Mouse (Mus musculus): ENCODE measurements at regions not wholly inside any gene's neighbourhood (a gene's known extent, or its start where the extent isn't known, plus 50 kb on each side); places are given as distances from the start of the nearest gene placed in this dataset.

- DNase-seq (ENCODE audit: low read depth): no peak
Measured at GRCm38 (mm10) chr1:76491187-76491586, 945.1 kb downstream of the Slc4a3 start.

DNA sequence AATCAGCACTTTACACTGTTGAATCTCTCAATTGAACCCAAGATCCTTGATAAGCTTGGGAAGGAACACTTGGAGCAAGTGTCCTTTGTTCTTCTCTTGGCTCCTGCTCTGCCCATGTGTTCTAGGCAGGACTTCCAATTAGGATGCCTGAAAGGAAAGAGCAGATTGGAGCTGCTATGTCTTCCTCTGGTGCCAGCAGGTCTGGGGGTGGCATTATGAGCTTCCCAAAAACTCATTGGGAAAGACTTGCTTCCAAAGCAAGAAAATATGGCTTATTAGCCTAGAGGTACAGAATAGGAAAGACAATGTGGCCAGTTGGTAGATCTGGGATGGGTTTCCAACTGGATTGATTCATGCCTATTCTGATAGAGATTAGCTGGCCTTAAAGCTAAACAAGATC is 959.1 kb downstream of the Slc4a3 start:
- no peak for DNase-seq (ENCODE audit: low read depth)

DNA sequence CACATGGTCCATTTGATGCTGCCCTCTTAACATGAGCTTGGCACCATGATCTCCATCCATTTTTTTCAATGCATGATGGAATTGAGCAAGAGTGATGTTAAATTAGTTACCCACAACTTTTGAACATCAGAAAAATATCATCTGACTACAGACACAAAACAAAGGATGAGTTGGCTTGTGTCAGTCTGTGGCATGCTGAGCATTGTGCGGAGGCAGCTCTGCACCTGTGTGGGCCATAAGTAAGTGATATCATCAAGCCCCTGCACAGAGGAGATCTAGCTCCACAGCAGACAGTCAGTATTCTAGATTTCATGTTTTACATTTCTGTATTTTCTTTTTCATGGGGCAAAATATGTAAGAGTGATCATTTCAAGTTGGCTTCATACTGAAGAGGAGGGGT is 962.8 kb downstream of the Slc4a3 start:
- DNase-seq (ENCODE audit: low read depth): no peak

DNA sequence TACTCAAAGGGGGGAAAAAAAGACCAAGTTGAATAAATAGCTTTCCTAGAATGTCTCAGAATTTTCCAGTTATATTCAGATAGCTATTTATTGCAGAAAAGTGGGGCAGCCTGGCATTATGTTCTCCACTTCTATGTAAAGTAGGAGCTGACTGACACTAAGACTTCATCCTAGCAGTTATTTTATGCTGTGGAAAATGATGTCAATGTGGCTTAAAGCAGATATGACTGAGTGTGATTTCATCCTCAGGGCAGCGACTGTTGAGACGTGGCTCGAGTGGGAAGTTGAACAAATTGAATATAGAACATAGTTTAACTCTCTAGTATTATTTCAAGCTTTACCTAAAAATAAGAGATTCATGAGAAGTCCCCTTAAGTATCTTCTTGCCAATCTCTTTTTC is 963.4 kb downstream of the Slc4a3 start:
- DNase-seq (ENCODE audit: low read depth): no peak

DNA sequence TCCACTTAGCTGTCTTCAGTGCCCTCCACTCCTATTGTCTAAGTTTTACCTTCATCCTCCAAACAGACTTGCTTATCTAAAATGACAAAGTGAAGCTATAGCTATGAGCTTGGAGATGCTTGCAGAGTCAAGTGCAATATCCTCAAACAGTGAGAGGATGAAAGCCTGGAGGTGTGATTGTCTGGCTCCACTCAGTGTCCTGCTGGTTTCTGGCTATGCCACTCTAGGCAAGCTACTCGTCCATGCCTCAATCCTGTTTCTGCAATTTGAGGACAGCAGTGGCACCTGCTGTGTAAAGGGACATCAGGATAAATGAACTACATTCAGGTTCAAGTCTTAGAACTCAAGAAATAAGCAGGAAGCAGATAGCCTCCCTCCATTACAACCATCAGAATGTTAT is 966.1 kb downstream of the Slc4a3 start:
- DNase-seq (ENCODE audit: low read depth): no peak

GRCm38 (mm10) chr1:76513490-76513889 is 967.4 kb downstream of the Slc4a3 start:
- DNase-seq (ENCODE audit: low read depth): no peak

GRCm38 (mm10) chr1:76529531-76529930 is 983.5 kb downstream of the Slc4a3 start:
- no peak for DNase-seq (ENCODE audit: low read depth)

GRCm38 (mm10) chr1:76530342-76530741 is 984.3 kb downstream of the Slc4a3 start:
- no peak for DNase-seq (ENCODE audit: low read depth)

DNA sequence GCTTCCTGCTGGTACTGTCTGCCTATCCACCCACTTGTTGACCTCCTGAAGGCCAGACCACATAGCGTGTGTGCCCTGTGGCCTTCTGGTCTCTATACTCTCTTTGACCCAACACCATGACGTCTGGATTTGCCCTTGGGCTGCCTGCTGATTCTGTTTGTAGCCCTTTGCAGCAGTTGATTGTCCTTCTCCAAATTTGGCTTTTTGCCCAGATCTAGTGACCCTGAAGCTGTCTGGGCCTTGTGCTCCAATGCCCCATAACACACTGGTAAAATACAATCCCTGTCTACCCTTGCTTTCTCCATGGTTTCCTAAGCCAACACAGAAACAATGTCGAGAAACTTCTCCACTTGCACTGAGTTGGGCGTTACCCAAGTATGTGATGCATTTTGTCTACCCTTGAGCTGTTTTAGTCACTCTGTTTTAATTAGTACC is 979.3 kb downstream of the Epha4 start:
- DNase-seq (ENCODE audit: low read depth): no peak

DNA sequence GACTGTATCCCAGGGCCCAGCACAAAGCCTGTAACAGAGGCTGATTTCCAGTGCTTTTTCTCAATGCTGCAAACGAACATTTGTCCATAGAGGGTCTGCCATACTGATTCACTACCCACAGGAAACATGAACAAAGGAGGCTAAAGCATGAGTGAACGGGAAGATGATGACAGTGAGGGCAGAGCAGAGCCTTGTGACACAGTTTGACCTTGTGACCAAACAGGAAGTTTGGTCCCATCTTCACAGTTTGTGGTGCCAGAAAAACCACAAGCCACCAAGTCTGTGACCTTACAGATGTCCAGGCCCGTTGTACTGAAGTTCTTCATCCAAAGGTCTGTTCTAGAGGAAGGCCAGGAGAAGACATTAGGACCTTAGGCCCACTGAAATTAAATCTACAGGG is 974.4 kb downstream of the Epha4 start:
- DNase-seq (ENCODE audit: low read depth): no peak

DNA sequence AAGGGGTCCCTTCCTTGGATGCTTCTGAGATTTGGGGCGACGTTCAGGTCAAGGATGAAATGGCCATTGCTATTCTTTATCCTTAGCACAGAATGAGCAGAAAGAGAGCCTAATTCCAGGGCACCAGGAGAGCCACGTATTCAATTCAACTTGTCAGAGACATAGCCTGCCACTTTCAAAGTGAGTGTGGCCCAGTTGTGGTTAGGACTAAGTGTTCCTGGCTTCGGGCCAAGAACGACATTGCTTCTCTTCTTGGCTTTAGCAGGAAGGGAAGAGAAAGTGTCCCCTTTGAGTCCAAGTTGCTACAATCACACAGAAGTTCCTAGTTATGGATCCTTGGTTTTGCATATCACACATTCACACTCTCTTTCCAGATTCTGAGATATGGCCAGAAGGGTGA is 964.0 kb downstream of the Epha4 start:
- no peak for DNase-seq (ENCODE audit: low read depth)

DNA sequence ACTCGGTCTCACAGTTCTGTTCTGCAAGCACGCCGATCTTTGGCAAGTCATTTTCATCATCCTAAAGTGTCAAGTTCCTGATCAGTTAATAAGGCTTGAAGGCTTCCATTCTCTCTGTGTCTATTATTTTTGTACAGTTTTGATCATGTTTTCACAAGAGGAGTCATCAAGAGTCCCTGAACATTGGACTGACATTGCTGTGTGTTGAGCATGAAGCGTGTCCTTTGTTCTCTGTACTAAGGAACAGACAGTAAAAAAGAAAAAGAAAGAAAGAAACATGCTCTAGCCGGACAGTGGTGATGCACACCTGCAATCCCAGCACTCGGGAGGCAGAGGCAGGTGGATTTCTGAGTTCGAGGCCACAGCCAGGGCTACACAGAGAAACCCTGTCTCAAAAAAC is 955.4 kb downstream of the Epha4 start:
- no peak for DNase-seq (ENCODE audit: low read depth)

DNA sequence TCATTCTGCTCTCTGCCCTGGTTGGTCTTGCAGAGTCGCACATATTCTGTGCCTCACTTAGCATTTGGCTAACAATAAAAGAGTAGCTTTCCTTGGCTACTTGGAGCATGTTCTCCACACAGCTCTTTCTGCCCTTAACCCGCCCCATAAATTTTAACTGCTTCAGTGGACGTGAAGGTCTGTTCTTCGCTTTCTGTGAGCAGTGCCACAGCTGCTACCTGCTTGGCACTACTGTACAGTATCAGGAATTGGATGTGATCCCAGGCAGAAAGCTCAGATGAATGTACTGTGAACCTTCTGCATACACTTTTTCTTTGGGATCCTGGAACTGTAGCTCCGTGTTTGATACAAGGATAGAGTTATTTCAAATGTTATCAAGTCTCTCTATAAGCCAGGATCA is 939.4 kb downstream of the Epha4 start:
- DNase-seq (ENCODE audit: low read depth): no peak

DNA sequence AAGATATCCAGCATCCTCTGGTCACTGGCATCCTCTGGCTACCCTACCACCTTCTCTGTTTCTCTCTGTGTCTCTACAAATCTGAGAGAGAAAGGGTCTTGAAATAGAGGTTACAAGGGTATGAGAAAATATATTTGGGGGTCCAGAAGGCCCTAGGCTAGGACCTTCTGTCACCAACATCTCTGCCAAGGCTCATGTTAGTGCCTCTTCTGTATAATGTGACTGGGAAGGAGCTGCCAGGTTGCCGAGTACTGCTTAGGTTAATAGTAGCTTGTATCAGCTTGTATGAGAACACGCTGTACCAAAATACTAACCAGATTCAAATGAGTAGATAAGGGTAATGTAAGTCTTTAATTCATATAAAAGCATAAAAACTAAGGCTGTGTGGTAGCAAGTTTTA is 929.0 kb downstream of the Epha4 start:
- DNase-seq (ENCODE audit: low read depth): no peak

DNA sequence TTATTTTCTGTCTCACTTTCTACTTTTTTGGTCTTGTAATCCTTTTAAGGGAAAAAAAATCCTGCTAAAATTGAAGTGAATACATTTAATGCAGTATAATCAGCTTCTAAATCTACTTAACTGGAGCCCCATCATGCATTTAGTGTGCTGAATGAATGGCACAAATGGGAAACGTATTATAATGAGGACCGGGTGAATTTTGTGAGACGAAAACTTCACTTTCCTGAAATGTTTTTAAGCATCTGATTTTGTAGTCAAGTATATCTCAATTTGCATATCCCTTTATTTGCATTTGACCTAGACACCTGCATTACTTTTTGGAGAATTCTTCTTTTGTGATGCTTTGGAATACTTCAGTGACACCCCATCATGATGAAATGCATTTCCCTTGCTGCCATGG is 889.1 kb downstream of the Epha4 start:
- DNase-seq (ENCODE audit: low read depth): no peak

DNA sequence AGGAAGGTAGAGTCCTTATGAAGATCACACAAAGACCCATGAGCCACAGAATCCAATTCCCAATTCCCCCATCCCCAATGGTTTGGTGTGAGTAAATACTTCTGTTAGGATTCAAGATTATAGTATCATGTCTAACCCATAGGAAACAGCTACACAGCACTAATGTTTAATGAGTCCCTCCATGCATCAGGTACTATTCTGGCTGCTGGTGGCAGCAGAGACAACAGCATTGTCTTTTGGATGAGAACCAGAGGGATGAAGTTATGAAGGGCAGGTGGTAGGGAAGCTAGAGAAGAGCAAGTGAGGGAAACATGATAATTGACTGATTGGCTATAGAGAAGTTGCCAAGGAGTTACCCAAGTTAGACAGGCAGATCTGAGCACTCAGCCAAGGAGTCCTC is 885.0 kb downstream of the Epha4 start:
- no peak for DNase-seq (ENCODE audit: low read depth)

DNA sequence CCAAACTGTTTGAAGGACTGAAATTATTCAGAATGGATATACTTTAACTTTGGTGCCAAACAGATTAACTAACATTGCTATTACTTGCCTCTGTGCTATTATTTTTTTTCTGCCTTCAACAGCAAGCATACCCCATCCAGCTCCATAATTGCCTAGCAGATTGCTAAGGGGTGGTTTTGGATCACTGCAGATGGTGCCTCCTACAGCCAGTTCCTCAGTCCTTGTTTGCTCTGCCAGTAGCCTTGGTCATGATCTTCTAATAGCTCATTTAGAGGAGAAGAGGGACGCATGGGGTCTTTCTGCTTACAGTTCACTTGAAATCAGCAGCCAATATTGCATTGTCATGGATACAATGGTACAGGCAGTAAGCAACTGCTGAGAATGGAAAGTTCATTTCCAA is 880.8 kb downstream of the Epha4 start:
- no peak for DNase-seq (ENCODE audit: low read depth)

- no peak for DNase-seq (ENCODE audit: low read depth)
Measured at GRCm38 (mm10) chr1:76637268-76638009, 877.4 kb downstream of the Epha4 start.

DNA sequence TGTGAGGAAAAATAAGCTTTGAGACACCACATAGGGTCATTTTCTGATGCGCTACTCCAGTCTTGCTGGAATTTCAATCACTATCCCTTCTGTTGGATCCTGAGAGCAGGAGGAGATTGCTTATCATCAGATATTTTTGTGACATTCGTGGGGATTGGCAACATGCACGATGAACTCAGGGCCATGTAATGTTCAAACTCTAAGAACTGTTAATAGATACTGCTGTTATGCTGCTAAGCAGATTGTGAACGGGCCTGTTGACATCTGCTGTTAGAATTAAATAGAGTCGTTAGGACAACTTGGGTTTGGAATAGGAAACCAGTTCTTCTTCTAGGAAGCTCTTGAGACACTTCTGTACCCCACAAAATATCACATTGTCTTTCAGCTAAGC is 876.9 kb downstream of the Epha4 start:
- DNase-seq (ENCODE audit: low read depth): no peak

DNA sequence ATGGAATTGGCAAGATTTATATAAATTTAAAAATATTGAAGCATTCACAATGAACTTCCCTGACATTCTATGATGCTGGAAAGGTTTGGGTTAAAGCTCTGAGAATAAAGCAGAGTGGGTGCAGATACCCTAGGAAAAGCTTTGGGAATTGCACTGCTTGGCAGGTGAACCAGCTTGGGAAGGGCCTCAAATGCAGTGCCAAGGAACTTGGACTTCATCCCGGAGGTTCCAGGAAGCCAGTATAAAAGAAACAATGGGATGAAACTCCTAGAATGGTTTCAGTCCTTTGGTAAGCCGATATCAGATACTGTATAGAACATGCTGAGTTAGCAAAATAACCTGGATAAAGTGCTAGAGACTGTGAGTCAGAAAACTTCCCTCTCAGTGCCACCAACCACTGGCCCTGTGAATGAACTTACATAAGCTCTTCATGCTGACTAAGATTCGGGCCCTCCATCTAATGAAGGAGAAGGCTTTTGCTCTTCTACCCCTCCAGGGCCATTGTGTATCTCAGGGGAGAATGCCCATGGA is 873.6 kb downstream of the Epha4 start:
- no peak for DNase-seq (ENCODE audit: low read depth)

DNA sequence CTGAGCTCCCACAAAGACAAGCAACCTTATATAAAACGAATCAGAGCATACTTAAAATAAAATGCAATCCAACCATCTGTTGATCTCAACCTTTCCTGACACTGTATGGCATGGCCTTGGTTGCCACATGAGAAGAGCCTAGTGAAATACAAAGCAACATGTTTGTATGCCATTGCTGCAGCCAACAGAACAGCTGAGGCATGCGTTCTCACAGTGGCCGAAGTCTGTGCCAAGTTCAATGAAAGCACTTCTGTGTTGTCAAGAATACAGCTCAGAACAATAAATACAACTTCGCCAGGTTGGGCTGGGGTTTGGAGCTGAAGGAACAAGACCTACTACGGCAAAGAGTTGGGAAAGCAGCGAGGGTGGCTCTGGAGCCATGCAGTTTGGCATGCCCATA is 872.2 kb downstream of the Epha4 start:
- DNase-seq (ENCODE audit: low read depth): no peak

DNA sequence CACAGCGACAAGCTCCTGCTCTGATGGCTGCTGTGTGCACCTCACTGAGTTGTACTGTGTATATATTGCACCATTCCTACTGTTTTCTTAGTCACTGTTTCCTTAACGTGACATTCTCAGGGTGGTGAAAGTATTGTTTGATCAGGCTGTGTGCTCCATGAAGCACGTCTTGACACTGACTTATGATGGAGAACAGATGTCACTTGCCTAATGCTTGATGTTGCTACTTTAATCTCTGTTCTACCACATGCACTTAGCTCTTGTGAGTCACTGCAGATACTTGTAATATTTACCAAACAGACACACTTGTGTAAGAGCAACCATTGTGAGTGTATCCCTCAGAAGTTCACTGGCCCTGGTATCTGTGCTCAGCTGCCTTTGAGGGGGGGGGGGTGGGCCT is 870.0 kb downstream of the Epha4 start:
- no peak for DNase-seq (ENCODE audit: low read depth)

DNA sequence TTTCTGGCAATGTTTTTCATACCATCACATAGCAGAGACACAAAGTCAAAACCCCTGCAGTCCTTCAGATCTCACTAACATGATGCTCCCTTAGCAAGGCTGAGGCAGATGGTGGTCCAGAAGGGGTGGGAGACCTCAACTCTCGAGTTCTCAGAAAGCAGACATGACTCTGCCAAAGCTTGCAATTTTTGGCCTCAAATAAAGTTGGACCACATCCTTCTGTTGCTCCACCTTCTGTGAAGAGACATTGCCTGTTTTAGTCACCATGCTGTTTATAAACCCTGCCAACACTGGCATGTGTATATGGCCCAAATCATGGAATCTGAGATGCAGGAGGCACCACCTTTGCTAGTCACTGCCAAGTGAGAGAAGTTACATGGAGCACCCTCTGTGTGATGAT is 860.1 kb downstream of the Epha4 start:
- no peak for DNase-seq (ENCODE audit: low read depth)

DNA sequence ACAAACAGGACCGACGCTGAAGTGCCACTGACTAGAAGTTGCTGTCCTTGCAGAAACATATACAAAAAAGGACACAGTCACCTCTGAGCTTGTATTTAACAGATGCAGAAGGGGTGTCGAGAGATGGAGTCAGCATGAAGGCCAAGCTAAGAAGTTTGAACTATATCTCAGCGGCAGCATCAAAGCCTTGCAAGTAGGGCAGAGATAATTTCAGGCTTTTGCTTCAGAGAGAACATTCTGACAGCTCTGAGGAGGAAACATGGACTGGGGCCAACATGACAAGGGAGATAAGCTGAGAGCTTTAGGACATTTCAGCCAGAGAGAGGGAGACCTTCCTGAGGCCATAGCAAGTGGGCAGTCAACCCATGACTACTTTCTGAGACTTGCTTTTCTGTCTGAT is 856.7 kb downstream of the Epha4 start:
- DNase-seq (ENCODE audit: low read depth): no peak

Data from gonadal fat pad, adult 2 months (tissue).